Comparison of ENCODE assay signal across 13 mouse cellular contexts in the genomic region with DNA sequence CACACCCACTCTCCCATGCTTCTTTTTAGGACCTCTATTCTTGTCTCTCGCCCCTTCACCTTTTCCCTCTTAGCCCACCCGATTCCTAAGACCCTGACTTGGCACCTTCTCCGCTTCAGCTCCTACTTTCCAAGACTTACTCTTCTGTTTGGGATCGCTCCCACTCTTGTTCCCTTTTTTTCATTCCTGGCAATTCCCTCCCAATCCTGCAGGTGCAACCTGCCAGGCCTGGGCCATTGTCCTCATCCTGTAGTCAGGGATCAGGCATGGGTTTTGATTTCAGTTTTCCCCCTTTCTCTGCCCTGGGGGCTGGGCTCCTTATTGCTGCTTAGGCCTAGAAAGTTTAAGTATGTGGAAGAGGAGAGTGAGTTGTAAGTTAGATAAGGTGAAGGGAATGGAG. TPM values are rescaled to one million over a fixed set of nuclear protein-coding genes. Genes with fewer than 3 reads are reported as not detected.
DNase-seq lines count a peak whose midpoint lies in the region; ATAC-seq and TF ChIP-seq lines count a peak whose summit lies in the region.
"Had no signal": no experiment of that assay in that cellular context is flagged by ENCODE, and none has a peak within 500 bp of the region (broad histone marks: within the 10 kb centered on the region; RNA-seq: fewer than 3 reads in every experiment).

No protein-coding gene starts in this region.

- peak; percentile 13 for DNase-seq in cerebellum, adult 11 months
- DNase-seq in cerebellum, adult 8-10 months, result no peak
- DNase-seq in forebrain, embryonic 14.5 days (ENCODE audit: low spot score), result no peak
- no peak for DNase-seq in forebrain, embryonic 10.5 days (ENCODE audit: extremely low spot score, low spot score)
- DNase-seq in left cerebral cortex, adult 2 months (ENCODE audit: extremely low spot score in 1 of 2, low spot score in 2 of 2), result no peak
- no peak for DNase-seq in left cerebral cortex, postnatal 10 days (ENCODE audit: extremely low spot score in 1 of 2, low spot score in 2 of 2)
- peak; percentile 52 for DNase-seq in ZHBTc4 (ENCODE audit: low read depth, low spot score)
- no peak for DNase-seq in yolk sac, embryonic 10.5 days (ENCODE audit: low spot score)

- H3K9ac ChIP-seq in forebrain, embryonic 14.5 days (ENCODE audit: low read length), result 0 out of 2 replicates have a peak overlapping the region, but pooled peaks have one; percentile 43

- H3K27ac ChIP-seq in forebrain, embryonic 14.5 days (ENCODE audit: low read depth, low read length), result no peak overlapping the region
- no peak overlapping the region for H3K27ac ChIP-seq in forebrain, embryonic 10.5 days
- peak overlapping the region; percentile 8; the same call in 1 of the 2 replicates for H3K27ac ChIP-seq in left cerebral cortex, adult 2 months

- no peak overlapping the region for H3K4me3 ChIP-seq in forebrain, embryonic 14.5 days (ENCODE audit: low read depth, low read length)
- no peak overlapping the region for H3K4me3 ChIP-seq in forebrain, embryonic 10.5 days
- H3K4me3 ChIP-seq in left cerebral cortex, adult 2 months, result no peak overlapping the region
- H3K4me3 ChIP-seq: megakaryocyte, embryonic 14.5 days had no signal

- H3K27me3 ChIP-seq in forebrain, embryonic 14.5 days (replicated peaks; ENCODE audit: control insufficient read depth, insufficient read depth, low read length), result no peaks in the 10 kb centered on the region
- peaks cover 26% of the 10 kb centered on the region for H3K27me3 ChIP-seq in forebrain, embryonic 10.5 days (ENCODE audit: poor library complexity, severe bottlenecking)
- H3K27me3 ChIP-seq: CH12.LX; megakaryocyte, embryonic 14.5 days had no signal

- ATAC-seq in forebrain, embryonic 14.5 days, result no peak
- ATAC-seq: inflammation-experienced regulatory T-cells, adult 6 months; lung, postnatal 0 days had no signal

- H3K4me1 ChIP-seq in forebrain, embryonic 14.5 days (ENCODE audit: control insufficient read depth, insufficient read depth, low read length), result peaks cover 24% of the 10 kb centered on the region
- H3K4me1 ChIP-seq in forebrain, embryonic 10.5 days, result peaks cover 41% of the 10 kb centered on the region

- H3K36me3 ChIP-seq in forebrain, embryonic 14.5 days (ENCODE audit: control insufficient read depth, insufficient read depth, low read length), result peaks cover 56% of the 10 kb centered on the region
- H3K36me3 ChIP-seq in forebrain, embryonic 10.5 days (replicated peaks), result peaks cover 69% of the 10 kb centered on the region

- intact Hi-C loops in left cerebral cortex, adult 2 months (cut with DNase I), result loop anchor here (5.0 kb wide), 1 partner anchor 310 kb away; no protein-coding TSS in a partner anchor
- intact Hi-C loops in left cerebral cortex, postnatal 10 days (cut with DNase I), result no loop called here

- H3K4me2 ChIP-seq in forebrain, embryonic 14.5 days (ENCODE audit: low read length), result no peak overlapping the region
- H3K4me2 ChIP-seq: liver, embryonic 11.5 days had no signal

- no peaks in the 10 kb centered on the region for H3K9me3 ChIP-seq in forebrain, embryonic 14.5 days (replicated peaks; ENCODE audit: control insufficient read depth, low read length)
- H3K9me3 ChIP-seq in forebrain, embryonic 10.5 days, result no peaks in the 10 kb centered on the region
- H3K9me3 ChIP-seq: megakaryocyte, embryonic 14.5 days had no signal

- WGBS in forebrain, embryonic 14.5 days, result 51% methylated on average over 4 of the region's 4 CpGs
- 50% methylated on average over 4 of the region's 4 CpGs for WGBS in forebrain, embryonic 10.5 days

- TF ChIP-seq CTCF in left cerebral cortex, adult 2 months (IDR thresholded peaks at IDR 0.05), result peak; percentile 10; the same call in 1 of the 2 replicates

RNA-seq across cellular contexts. Expression of a gene that starts 6.2 kb away (rescaled TPM):
- polyA plus RNA-seq in forebrain, embryonic 14.5 days (2014; fragmentation: Nextera tagmentation; extraction: Ambion mirVana), result 57.7 and 72.6 TPM in 2 replicates
- polyA plus RNA-seq in forebrain, embryonic 10.5 days (2016; fragmentation: Nextera tagmentation; extraction: Ambion mirVana), result 28.9 and 33.7 TPM in 2 replicates
- total RNA-seq in left cerebral cortex, adult 2 months (2021), result 100 to 1,000 TPM; 135 to 147 TPM
- 100 to 1,000 TPM; 194 to 199 TPM for total RNA-seq in left cerebral cortex, postnatal 10 days (2021)

RNA-seq across cellular contexts. Expression of a gene that starts 29.8 kb away (rescaled TPM):
- polyA plus RNA-seq in forebrain, embryonic 14.5 days (2014; fragmentation: Nextera tagmentation; extraction: Ambion mirVana), result 63.6 and 70.8 TPM in 2 replicates
- 52.6 and 56.5 TPM in 2 replicates for polyA plus RNA-seq in forebrain, embryonic 10.5 days (2016; fragmentation: Nextera tagmentation; extraction: Ambion mirVana)
- 10 to 100 TPM; 27.2 to 28.4 TPM for total RNA-seq in left cerebral cortex, adult 2 months (2021)
- total RNA-seq in left cerebral cortex, postnatal 10 days (2021), result 10 to 100 TPM; 31.1 to 32.2 TPM

Comparison
In these comparisons a context has a peak if more than half of its experiments do, and no peak if none do; other contexts are left out.
1. DNase-seq: peak in cerebellum, adult 11 months (single experiment) and ZHBTc4 (single experiment); none in cerebellum, adult 8-10 months (single experiment), forebrain, embryonic 14.5 days (single experiment), forebrain, embryonic 10.5 days (single experiment), left cerebral cortex, adult 2 months (0 of 2), left cerebral cortex, postnatal 10 days (0 of 2) and yolk sac, embryonic 10.5 days (single experiment).